Mouse (Mus musculus): Measurements from ENCODE around the gene Fnip2.

Fnip2 gene

GRCm38 (mm10) chr3:79415929-79416328 is 151.7 kb downstream of the Fnip2 start:
- DNase-seq (ENCODE audit: low read depth, low spot score): no peak

- DNase-seq (ENCODE audit: low read depth, low spot score): no peak
Measured at GRCm38 (mm10) chr3:79415081-79415480, 152.5 kb downstream of the Fnip2 start.

GRCm38 (mm10) chr3:79413492-79413891 is 154.1 kb downstream of the Fnip2 start:
- no peak for DNase-seq (ENCODE audit: low read depth, low spot score)

- DNase-seq (ENCODE audit: low read depth, low spot score): no peak
Measured at GRCm38 (mm10) chr3:79411666-79412065, 155.9 kb downstream of the Fnip2 start.

- DNase-seq (ENCODE audit: low read depth, low spot score): no peak
Measured at GRCm38 (mm10) chr3:79410629-79410995, 157.0 kb downstream of the Fnip2 start.

- DNase-seq (ENCODE audit: low read depth, low spot score): no peak
Measured at GRCm38 (mm10) chr3:79409927-79410628, 157.5 kb downstream of the Fnip2 start.

GRCm38 (mm10) chr3:79408546-79408945 is 159.1 kb downstream of the Fnip2 start:
- DNase-seq (ENCODE audit: low read depth, low spot score): no peak

Data from 3T3-L1 (cell line).